Mouse (Mus musculus) liver (tissue): ENCODE measurements around the gene Mamstr.
"Not testable (repeated sequence)": the region's sequence is repeated elsewhere in the genome, so short reads cannot be mapped to it uniquely, and the experiment has no call there.

Experiments
- DNase-seq: peaks from one replicate; pipeline ENCODE4 v3.0.0-alpha.2; 2020; ENCODE audit warnings: mixed read lengths

The Mamstr gene

DNA sequence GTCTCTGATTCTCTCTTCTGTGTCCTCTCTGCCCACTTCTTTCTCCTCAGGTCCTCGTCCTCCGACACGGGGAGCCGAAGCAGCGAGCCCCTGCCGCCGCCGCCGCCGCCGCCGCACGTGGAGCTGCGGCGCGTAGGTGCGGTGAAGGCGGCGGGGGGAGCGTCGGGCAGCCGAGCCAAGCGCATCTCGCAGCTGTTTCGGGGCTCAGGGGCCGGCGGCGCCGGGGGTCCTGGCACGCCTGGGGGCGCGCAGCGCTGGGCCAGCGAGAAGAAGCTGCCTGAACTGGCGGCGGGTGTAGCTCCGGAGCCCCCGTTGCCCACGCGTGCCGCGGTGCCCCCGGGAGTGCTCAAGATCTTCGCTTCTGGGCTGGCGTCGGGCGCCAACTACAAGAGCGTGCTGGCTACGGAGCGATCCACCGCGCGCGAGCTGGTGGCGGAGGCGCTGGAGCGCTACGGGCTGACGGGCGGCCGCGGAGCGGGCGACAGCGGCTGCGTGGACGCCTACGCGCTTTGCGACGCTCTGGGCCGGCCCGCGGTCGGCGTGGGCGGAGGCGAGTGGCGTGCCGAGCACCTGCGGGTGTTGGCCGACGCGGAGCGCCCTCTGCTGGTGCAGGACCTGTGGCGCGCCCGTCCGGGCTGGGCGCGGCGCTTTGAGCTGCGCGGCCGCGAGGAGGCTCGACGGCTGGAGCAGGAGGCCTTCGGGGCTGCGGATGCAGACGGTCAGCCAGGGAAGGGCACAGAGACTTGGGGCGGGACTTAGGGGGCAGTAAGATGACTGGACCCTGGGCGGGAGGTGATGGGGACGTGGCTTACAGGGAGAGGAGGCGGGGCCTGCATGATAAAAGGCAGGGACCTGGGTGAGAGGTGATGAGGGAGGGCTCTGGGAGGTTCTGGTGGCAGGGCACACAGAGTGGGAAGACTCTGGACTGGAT lies 11.1 kb upstream of the Mamstr start:
- peak; percentile 86 for DNase-seq

DNA sequence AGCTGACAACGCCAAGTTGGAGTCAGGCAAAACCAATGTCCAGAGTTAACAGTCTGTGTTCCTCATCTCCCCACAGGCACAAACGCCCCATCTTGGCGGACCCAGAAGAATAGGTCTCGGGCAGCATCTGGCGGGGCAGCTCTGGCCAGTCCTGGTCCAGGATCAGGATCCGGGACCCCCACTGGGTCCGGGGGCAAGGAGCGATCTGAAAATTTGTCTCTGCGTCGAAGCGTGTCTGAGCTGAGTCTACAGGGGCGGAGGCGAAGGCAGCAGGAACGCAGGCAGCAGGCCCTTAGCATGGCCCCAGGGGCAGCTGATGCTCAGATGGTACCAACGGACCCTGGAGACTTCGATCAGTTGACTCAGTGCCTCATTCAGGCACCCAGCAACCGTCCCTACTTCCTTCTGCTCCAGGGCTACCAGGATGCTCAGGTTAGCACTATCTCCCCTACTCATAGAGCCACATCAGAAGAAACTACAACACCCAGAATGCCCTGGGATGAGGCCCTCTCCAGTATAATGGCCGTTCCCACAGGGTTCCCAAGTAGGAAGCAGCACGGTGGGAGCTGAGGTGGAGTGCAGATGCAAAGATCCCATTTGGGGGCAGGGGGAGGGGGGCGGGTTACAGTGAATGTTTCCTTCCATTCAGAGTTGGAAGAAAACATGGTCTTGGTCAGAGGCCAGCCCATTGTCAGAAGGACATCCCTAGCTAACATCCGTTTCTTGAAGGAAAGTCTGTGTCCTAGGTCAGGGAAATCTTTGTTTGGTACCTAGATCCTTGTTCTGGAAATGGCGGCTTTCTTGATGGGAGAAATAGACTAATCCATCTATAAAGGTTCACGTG lies 9.5 kb upstream of the Mamstr start:
- no peak for DNase-seq

DNA sequence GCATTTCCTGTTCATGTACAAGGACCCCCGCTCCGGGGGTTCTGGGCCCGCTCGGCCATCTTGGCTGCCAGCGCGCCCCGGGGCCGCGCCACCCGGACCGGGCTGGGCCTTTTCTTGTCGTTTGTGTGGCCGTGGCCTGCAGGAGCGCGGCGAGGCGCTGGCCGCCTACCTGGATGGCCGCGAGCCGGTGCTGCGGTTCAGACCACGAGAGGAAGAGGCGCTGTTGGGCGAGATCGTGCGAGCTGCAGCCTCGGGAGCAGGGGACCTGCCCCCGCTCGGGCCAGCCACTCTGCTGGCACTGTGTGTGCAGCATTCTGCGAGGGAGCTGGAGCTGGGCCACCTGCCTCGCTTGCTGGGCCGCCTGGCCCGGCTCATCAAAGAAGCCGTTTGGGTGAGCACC lies 7.3 kb upstream of the Mamstr start:
- DNase-seq, result peak; percentile 32

DNA sequence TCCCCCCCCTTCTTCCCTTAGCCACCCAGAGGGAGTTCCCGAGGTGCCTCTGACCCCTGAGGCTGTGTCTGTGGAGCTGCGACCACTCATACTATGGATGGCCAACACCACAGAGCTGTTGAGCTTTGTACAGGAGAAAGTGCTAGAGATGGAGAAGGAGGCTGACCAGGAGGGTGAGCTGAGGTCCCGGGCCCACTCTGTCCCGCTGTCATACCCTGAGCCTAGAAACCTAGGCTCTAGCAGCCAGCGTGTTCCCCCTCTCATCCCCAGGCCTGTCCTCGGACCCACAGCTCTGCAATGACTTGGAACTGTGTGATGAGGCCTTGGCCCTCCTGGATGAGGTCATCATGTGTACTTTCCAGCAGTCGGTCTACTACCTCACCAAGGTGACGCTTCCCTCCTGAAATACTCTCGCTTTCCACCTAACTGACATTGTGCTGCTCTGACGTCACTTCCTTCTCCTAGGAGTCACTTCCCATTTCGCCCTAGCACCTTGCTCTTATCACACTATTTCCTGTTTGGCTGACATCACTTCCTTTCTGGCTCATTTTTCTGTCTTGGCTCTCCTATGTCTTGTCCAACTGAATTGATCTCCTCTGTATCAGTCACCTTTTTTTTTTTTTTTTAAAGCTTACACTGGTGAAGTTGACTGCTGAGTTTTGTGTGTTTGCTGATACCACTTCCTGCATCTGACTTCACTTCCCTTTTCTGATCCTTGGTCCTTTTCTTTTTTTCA lies 4.7 kb upstream of the Mamstr start:
- DNase-seq, result no peak

DNA sequence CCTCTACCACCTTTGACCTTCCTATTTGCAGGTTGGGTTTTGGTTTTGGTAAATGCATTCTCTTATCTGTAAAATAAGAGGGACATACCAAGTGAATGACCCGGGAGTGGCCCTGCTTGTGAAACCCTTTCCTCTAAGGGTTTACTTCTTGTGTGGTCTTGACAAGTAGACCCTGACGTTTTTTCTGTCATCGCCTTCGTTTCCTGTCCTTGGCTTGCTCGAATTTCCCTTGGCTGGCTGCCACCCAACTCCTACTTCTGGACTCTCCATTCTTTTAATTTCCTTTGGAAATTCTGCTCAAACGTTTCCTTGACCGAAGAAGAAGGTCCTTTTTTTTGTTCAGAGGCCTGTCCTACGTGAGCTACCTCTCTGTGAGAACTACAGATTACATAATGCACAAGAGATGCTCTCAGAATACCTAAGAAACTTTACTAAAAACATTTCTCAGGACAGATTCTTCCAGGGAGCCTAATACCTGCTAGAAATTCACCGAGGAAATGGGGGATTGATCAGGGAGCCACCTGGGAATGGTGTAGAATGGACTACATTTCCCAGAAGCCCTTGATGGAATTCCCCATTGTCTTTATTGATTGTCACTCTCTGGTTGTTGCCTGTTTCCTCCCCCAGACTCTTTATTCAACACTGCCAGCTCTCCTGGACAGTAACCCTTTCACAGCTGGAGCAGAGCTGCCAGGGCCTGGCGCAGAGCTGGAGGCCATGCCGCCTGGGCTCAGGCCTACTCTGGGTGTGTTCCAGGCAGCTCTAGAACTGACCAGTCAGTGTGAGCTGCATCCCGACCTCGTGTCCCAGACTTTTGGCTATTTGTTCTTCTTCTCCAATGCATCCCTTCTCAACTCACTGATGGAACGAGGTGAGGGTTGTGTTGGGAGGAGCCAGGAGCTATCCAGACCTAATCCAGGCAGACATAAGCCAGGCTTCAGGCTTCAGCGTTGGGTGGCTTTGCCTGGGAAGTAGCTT lies 3.8 kb upstream of the Mamstr start:
- no peak for DNase-seq

DNA sequence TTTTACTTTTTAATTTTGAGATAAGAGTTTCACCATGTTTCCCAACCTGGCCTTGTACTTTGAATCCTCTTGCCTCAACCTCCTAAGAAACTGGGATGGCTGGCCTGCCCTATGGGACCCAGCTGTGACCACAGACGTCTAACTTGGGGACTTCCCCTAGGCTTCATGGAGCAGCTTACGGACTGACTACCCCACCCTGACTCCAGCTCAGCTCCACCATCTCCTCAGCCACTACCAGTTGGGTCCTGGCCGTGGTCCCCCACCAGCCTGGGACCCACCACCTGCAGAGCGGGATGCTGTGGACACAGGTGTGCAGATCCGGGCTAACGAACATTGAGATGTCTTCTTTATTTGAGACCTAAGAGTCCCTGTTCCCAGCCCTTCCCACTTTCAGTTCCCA lies 2.1 kb upstream of the Mamstr start:
- no peak for DNase-seq

DNA sequence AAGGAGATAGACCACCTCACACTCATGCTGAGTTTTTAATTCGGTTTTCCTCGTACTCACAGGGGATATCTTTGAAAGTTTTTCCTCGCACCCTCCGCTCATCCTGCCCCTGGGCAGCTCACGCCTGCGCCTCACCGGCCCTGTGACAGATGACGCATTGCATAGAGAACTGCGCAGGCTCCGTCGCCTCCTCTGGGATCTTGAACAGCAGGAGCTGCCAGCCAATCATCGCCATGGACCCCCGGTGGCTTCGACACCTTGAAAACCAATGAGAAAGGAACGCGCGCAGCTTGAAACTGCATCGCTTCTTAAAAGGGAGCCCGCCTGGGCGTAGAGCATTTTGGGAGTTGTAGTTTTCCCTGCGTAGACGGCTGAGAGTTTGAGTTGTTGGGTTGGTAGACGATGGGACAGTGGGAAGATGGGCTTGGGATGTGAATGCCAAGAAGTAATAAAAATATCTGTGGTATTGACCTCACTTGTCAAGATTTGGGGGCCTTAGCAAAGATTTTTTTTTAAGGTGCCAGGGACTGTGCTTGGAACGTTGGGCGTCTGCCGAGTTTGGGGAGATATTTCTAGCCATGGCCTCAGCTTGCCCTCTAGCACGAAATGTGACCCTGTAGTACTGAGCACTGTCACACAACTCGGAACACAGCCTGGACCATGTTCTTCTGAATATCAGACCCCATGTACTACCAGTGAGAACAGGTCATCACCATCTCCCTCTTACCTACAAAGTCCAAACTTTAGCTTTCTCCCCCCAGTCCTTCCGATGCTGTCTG lies 965 bp upstream of the Mamstr start:
- peak; percentile 82 for DNase-seq

DNA sequence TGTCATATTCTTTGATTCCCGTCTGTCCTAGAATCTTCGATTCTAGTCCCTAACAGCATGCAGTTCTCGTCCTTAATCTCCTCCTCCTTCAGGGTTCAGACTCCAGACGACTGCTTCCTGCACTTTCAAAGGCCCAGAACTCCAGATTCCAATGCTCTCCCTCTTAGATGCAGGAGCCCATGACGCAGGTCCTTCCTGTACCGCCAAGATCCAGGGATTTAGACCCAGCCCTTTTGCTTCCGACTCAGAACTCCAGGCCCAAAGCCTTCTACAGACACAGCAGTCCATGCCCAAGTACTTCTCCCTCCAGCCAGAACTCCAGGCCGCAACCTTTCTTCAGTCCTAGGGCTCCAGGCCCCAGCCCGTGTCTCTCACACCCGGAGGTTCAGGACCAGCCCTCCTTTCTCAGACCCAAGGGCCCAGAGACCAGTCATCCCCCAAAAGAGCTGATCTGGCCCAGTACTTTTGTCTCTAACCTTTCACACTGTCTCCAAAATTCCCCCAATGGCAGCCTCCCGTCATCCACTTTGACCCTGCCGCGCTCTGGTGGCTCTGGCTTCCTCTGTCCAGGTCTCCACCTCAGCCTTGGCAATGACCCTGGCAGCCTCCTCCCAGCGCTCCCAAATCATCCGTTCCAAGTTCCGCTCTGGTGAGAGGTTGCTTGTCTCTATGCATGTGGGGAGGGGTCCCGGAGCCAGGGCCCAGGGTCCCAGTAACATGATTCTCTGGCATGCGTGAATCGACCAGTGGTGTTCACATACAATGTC lies 597 bp downstream of the Mamstr start:
- DNase-seq, result no peak

DNA sequence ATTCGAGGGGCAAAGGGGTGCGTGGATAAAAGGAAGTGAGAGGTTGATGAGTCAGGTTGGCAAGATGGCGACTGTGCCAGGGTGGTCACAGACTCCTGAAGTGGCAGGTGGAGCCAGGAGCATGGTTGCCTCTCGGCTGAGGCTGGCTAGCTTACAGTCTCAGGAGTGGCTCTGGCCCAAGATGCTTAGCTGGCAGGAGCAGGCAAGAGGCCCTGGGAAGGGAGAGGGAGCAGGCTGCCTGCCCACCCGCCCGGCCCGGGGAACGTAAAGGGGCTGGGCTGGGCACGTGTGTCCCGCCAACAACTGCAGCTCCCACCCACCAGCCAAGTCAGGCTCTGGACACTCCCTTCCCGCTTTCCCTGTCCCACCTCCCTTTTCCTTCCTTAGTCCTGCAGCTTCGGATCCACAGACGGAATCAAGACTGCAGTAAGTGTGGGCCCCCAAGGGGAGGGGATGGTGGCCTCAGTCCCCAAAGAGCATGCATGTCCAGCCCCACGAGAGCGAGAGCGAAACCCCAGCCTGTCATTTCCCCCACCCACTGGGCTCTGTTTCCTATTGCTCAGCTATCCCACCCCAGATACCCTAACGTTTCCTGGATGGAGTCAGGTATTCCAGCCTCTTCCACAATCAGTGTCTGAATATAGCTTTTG lies 1.7 kb downstream of the Mamstr start:
- DNase-seq, result peak; percentile 24

DNA sequence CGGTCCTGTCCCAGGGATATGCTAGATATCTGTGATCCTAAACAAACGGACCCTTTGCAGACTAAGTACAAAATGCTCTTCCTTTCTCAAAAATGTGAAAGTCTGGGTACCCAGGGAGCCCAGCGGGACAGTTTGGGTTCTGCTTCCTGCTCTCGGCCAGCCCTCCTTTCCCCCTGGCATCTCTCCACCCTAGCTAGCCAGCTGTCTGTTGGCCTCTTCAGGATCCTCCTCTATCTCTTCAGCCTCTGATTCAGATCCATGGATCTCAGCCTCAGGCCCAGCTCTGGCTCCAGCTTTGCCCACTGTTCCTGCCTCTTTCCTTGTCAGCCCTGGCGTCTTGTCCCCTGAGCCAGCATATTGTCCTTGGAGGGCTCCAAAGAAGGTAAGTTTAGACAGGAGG lies 2.3 kb downstream of the Mamstr start:
- DNase-seq, result no peak

DNA sequence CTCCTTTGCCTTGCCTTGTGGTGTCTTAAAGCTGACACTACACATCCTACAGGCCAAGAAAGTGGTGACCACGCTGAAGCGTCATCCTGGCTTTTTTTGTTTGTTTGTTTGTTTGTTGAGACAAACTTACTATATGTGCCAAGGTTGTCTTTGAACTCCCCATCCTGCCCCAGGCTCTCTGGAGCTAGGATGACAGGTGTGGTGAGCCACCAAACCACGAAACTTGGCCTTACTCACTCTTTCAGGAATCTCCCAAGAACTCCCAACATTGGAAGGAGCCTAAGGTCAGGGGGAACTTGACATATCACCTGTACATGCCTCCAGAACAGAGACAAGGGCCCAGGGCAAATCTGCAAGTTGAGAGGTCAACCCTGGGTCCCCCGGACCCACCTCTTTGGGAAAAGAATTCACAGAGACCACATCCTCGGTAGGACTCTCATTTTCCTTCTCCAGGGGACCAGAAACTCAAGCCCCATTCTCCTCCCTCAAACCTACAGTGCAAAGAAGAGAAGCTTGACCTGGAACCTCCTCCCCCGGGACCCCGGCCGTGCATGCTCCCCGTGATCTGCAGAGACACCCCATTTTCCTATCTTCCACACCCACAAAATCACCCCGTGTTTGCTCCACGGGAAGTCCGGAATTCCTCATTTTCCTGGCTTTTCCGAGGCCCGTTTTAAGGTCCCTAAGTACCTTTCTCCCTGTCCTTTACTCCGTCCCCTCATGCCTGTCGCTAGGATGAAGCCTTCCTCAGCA lies 2.9 kb downstream of the Mamstr start:
- DNase-seq, result no peak

DNA sequence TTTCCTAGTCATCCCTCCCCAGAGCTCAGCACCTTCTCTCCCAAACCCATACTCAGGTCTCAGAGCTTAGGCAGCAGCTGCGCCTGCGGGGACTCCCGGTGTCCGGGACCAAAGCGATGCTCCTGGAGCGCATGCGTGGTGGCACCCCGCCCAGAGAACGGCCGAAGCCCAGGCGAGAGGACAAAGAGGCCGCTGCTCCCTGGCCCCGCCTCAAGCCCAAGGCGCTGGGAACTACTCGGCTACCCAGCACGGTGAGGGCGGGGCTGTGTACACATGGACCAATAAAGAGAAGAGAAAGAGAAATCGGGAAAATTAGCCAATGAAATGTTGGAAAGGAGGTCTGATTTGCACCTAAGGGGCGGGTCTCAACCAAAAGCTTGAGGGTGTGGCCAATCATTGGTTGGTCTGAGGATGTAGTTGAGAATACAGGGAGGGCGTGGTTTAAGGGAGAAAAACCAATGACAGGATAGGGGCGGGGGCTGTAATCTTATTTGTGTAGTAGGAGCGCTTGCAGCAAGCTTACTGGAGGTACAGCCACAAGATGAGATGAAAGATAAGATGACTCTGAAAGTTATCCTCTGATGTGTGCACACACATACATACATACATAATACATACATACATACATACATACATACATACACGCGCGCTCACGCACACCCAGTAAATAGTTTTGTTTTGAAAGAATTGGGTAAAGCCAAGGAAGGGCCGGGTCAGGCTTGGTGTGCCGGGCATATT lies 3.8 kb downstream of the Mamstr start:
- DNase-seq, result peak; percentile 89

DNA sequence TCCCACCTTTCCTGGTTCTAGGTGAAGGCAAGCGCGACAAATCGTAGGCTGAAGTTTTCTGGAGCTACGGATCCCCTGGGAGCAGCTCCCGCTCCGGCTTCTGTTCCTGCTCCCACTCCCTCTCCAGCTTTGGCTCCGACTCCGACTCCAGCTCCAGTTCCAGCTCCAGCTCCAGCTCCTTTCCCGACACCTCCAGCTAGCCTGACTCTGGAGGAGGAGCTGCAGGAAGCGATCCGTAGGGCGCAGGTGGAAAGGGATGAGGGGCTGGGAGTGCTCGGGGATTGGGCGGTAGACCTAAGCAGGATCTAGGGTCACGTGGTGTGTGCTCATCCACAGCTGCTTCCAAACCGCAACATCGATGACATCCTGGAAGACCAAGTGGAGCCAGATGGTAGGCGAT lies 4.4 kb downstream of the Mamstr start:
- peak; percentile 18 for DNase-seq

DNA sequence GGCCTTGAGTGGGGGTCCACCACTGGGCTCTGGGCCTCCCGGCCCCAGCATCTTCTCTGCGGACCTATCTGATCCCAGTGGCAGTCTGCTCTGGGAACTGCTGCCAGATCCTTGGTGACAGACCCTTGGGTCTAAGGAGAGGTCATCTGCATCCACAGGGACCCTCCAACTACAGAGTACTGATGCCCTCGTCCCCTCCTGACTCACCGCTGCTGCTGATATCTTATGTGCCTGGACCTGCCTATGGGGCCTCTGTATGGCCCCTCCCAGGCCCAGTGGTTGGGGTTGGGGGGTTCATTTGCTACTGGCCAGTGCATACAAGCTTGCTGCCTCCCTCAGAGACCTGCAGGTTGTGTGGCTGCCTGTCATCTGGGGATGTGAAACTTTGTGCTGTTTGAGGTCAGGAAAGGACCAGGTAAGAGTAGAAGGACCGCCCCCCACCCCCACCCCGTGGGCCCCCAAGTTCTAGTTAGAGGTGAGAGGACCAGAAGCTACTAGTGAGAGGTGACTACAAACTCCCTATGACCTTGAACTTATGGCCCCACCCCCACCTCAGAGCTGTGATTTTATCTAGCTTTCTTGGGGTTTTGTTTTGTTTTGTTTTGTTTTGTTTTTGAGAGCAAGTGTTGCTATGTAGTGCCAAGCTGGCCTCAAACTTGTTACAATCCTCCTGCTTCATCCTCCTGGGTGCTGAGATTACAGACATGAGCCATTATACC lies 5.3 kb downstream of the Mamstr start:
- no peak for DNase-seq

DNA sequence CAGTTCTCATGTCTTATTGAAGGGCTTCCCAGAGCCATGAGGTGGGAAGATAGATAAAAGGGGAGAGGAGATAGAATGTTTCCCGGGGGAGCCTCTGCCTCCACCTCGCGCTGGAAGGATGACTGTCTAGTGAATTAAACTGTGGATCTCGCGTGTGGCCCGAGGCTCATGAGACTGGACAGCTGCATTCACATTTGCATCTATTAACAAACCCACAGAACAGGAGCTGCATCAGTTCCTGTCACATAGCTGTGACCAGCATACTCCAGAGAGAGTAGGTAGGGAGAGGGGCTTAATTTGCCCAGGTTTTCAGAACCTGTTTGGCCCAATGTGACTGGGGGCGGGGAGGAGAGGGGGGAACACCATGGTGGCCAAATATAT lies 5.8 kb downstream of the Mamstr start:
- no peak for DNase-seq

DNA sequence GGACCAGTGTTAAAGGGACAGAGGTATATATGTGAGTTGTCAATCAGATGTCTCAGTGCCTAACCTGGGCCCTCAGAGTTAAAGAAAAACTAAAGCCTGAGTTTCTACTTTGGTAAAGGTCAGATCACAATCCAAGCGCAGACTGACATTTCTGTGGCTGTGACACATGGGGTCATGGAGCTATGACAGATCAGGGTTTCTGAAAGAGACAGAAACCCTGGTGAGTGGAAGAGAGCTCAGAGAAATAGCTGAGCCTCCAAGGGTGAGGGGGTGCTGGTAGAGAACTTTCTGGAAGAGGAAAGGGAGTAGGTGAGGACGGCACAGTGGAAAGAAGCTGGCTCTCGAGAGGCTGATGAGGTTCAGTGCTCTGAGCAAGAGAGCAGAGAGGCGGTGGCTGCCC lies 6.9 kb downstream of the Mamstr start:
- no peak for DNase-seq

DNA sequence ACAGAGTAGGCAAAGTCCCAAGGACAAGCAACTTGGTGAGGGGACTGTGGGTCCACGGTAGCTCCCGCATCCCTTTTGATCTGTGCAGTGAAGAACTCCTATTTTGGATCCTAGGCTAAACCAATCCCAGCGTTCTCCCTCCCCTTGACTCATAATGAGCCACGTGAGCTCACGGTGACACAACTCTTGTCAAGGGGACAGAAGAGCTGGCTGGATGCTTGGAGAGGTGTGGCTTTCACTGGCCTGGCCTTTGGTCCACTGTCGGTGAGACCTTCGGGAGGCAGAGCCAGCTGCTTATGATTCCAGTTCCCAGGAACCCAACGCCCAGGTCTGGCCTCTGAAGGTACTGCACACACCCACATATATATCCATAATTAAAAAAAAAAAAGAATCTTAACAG lies 9.6 kb downstream of the Mamstr start:
- no peak for DNase-seq

DNA sequence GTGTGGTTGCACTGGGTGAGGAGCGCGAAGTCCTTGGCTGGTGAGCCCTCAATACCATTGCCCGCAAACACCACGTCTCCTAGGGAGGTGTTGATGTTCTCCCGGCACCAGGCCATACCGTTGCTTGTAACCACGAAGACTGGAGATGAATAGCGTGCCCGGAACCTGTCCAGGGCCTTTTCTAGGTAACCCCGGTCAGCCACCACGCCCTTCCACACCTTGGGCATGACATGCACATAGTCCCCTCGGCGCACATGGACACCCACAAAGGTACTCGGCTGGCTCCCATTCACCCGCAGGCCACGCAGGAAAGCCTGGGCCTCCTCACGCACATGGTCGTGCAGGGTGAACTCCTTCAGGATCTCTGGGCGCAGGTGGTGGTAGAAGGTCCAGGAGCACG lies 10.7 kb downstream of the Mamstr start:
- DNase-seq, result not testable (repeated sequence)
